Mouse (Mus musculus): ENCODE results near the gene Trim2.

Gene Trim2

DNA sequence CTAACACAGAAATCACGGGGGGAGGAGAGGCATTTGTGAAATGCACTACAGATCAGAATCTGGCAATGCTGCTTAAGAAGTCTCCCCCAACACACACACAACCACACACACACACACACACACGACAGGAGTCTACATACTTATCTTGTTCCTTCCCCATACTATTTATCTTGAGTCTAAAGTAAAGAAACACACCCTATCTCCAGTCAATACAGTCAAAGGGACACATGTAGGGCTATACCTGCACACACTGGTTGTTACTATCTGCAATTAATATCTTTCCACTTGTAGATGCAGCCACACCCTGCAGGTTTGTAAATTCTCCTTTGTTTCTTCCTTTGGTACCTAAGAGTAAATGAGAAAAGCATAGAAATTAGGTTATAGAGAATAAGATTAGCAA is 128.8 kb downstream of the Trim2 start:
- DNase-seq = no peak

DNA sequence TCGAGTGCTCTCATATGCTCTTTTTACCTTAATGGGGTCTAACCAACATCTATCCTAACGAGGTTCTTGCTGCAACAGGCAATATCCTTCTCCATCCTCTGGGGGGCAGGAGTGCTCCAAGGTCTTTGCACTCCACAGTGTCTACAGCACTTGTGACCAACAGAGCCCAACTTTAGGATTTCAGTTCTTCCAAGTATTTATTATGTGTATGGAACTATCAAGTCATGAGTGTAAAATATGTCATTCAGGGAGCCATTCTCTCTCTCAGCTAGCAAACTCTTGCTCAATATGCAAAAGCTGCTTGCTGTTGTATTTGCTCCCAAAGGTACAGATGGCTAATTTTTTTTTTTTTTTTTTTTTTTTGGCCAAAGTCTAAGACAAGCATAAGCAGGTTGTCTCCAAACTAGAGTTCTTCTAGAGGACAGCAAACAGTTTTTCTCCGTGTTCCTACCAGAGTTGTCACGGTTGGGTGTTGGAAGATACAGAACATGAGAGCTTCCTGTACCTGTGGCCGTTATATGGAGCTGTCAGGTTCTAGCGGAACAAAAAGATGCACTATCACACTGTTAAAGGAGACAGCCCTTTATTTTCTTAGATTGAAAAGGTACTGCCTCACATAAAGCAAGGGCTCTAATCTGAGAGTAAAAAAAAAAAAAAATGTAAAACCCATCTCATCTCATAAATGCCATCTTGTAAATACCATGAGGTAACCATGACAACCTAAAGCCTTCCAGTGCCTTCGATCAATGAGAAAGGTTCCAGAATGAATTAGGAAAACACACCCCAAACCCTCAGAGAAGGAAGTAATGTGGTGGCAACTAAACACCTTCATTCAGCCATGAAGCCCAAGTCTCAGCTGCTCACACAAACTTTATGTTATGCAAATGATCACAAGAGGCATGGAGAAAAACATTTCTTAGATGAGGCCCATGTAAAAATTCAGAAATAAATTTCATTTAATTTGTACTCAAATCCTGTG is 131.1 kb downstream of the Trim2 start:
- peak; percentile 84 for DNase-seq

DNA sequence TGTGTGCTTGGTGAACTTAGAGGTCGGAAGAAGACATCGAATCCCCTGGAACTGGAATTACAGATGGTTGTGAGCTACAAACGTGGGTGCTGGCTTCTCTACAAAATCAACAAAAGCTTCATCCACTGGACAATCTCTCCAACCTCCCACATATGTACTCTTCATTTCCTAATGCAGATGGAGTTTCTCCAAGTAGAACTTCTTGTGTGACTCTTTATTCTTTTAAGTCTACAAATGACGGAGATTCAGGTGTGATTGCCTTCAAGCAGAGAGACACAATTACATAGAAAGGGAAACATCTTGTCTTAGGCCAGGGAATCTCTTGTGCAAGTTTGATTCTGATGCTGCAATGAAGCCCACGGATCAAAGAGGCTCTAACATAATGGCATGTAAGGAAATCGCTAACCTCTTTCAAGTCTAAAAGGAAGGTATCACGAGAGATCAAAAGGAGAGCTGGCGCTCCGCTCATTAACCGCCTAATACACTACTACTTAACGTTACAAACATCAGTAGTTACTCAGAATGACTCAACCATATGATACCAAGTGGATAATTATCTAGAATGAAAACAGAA is 133.0 kb downstream of the Trim2 start, which contains the start of gene Gm6525:
Gm6525 (plus strand) TSS at position 524 of the 574 bp plus-strand sequence.
- DNase-seq = no peak

DNA sequence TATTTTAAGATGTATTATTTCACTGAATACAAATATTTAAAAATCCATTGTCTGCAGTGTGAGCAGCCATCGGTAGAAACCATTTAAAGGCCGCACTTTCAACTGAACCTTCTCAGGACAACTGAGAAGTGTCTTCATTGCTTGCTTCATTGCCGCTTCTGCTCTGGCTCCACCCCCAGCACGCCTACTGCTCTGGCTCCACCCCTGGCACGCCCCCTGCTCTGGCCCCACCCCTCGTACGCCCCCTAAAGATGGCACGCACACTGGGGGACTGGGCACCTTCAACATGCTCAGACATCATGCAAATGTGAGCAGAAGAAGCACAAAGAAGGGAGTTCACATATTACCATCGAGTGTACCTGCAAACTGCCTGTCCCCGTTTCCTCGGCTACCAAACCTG is 134.3 kb downstream of the Trim2 start:
- no peak for DNase-seq

DNA sequence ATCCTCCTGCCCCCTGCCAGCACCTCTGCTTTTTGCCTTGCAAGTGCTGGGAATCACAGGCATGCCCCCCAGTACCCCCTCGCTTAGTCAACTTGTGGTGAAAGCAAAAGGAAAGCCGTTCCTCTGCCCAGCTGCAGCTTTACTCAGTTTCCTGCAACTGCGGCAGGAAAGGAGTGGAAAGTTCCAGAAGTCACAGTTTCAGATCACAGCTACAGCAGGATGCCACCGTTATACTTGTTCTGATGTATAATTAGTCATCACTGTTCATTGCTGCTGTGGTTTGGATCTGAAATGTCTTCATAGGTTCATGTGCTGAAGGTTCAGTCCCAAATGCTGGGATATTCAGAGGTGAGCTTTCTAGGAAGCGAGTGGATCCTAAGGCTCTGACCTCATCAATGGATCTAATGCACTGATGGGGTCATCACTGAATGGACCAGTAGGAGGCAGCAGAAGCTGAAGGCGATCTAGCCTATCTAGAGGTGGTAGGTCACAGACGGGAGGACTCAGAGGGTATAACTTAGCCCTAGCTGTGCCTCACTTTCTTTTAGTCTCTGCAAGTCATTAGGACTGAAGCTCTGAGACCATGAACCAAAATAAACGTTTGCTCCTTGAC is 137.2 kb downstream of the Trim2 start:
- DNase-seq = no peak

DNA sequence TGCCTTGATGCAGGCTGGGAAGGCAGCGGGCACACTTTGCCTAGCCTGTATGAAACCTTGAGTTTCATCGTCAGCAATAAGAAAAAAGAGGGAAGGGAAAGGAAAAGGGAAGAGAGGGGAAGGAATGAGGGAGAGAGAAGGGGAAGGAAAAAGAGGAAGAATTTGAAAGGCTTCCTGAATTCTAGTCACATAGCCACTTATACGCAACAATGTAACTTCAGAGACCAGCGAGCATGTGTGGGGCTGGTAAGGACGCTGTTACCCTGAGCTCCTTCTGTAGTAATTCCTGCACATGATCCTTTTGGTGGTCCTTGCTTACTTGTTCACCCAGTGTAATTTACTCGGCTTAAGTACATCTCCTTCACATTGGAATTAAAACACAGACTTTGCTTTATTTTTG is 137.7 kb downstream of the Trim2 start:
- no peak for DNase-seq

DNA sequence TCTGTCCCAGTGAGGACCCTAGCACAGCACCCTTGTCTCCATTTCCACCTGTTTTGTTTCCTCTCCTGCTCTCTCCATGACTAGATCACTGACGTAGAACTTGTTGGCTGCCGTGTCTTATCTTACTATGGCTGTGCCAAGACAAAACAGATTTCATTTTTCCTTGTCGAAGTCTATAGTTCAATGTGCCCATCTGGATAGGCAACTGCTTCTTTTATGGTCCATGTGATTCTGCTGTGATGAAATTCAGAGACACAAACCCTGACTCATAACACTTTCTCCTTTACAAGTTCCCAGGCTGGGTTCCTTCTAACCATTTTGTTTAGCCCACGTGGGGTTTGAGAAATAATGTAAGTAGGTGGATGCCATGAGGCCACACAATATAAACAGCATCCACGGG is 140.6 kb downstream of the Trim2 start:
- DNase-seq = no peak

DNA sequence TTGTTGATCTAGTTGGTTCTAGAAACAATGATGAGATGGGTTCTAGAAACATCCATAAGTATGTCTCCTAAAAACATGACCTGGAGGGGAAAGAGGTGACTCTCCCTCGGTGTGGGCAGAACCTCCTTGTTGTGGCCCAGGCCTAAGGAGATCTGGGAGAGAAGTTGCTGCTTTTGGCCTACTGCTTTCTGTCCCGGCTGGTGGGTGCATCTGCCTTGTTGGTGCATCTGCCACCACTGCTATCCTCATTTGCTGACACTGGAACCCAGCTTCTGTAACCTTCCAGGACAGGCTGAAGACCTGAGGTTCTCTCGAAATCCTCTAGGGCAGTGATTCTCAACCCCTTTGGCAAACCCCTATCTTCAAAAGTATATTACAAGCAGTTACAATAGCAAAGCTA is 141.3 kb downstream of the Trim2 start:
- DNase-seq = no peak

DNA sequence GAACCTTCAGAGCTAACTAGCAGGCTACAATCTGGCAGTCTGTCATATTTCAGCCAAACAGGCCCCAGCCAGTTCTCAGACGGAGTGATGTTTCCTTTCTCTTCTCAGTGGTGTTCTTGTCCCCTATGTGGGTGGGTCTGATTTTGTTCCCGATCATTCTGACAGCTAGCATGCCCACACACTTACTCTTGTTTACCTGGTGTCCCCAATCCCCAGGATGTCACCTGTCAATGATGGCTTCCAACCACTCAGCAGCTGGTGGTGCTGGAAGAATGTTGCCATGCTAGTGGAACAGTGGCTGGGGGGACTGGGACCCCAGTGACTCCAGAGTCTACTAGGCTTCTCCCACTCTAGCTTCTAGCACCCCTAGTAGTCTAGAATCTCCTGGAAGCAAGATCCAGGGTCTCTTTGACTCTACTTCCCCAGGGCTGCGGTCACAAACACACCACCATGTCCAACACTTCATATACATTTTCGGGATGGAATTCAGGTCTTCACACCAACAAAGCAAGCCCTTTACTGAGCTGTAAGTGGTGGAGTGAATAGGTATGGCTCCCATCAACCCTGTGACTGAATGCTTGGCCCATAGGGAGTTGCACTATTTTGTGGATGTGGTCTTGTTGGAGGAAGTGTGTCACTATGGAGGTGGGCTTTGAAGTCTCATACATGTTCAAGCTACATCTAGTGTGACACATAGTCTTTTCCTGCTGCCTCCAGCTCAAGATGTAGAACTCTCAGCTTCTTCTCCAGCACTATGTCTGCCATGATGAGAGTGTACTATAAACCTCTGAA is 148.9 kb downstream of the Trim2 start:
- no peak for DNase-seq

DNA sequence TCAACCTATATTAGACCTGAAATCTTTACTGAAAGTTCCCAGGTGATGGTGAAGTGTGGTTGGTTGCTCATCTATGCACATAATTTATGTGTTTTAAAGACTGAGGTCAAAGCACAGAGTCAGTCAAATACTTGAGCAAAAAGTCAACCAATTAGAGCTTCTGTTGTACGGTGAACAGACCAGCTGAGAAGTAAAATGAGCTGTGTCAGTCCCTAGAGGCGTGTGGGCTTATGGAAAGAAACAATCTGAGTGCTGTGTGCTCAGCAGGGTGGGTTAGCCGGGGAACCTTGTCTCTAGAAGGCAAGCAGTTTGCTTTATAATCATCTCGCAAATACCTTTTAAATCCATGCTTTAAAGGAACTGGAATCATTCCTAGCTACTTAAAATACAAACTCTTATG is 149.7 kb downstream of the Trim2 start:
- no peak for DNase-seq

DNA sequence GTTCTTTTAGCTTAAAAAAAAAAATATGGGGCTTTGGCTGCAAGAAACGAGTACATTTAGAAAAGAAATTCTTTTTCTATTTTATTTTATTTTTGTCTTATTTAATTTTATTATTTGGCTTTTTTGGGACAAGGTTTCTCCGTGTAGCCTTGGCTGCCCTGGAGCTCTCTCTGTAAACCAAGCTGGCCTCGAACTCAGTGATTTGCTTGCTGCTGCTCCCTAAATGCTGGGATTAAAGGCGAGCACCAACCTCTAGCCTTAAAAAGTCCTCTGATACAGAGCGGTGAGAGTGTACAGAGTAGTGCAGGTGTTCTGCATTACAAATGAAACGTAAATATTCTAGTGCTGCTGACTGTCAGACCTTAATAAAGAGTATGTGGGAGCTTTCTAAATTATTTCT is 150.6 kb downstream of the Trim2 start:
- no peak for DNase-seq

DNA sequence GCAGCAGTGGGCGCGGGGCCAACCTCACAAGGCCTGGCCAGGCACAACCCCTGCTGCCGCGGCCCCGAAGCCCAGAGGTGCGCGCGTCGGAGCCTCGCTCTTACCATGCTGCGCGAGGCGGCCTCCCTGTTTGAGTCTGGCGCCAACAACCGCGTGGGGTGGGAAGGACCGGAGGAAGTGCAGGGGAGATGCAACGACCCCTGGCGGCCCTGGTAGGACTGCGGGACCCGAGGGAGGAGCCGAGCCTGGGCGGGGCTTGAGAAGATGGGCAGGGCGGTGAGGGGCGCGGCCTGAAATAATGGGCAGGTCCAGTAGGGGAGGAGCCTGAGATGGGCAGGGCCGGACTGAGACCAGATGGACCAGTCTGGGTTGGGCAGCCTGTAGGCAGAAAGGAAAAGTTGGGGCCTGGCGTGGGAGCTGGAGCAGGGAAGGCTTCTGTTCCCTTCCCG is 151.1 kb downstream of the Trim2 start, which contains the start of gene Mnd1:
Mnd1 (minus strand) TSS at position 229 of the 449 bp plus-strand sequence.
- DNase-seq = peak; percentile 99

DNA sequence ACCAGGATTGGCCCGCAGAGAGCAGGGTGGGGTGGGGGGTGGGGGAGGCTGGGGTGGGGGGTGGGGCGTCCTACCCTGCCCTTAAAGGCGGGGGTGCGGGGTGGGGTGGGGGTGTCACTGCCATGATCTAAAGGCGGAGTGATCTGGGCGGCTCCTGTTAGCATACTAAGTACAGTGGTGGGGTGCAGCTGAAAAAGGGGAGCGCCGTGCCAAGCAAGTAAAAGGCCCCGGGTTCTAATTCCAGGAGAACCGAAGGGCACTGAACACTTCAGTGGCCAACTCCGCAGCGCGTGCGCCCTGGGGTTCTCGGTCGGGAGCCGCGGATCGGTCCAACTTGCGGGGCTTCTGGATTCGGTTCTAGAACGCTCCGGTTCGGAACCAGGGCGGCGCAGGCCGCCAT is 151.5 kb downstream of the Trim2 start:
- DNase-seq = no peak

DNA sequence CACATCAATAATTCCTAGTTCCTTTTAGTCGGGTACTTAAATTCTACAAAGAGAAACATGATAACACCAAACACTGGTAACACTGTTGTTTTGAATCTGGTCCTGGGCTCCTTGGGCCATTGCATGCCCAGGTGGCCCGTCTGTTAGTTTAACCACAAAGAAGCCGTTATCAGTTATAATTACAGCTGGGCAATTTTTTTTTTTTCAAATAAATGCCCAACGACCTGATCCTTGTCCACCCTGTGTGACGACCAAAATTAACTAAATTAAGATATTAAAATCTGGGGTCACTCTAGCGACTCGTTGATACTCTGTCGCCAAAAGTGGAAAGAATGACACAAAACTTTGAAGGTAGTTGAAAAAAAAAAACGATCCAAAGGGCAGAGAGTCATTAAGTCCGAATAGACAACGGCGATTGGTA is 151.9 kb downstream of the Trim2 start:
- no peak for DNase-seq

DNA sequence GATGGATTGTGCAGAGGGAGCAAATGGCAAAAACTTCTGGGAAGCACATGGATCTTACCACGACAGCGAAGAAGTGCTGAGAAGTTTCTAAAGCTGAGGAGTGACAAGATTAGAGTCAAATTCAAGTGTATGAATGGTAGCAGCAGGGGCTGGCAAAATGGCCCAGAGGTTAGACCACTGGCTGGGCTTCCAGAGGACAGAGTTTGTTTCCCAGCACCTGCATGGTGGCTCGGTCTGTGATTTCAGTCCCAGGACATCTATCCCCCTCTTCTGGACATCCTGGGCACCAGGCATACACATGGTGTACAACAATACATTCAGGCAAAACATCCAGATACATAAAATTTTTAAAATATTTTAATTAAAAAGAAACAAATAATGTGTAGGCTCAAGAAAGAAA is 156.8 kb downstream of the Trim2 start:
- no peak for DNase-seq

DNA sequence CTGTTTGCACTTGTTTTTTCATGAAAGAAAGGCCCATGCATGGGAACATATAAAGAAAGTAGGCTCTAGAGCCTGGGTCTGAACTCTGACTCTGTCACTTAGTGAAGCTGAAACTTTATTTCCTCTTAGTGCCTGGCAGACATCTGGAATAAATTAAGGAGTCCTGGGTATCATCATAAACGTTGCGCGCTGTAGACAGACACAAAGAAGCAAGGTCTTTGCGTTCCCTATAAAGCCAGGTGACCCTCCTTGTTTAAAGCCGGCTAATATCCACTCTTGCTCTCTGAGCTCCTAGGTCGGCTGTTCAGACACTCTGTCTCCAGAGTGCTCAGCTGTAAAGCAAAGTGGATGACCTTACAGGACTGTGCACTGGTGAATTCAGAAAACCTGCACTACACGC is 165.7 kb downstream of the Trim2 start:
- DNase-seq = no peak

DNA sequence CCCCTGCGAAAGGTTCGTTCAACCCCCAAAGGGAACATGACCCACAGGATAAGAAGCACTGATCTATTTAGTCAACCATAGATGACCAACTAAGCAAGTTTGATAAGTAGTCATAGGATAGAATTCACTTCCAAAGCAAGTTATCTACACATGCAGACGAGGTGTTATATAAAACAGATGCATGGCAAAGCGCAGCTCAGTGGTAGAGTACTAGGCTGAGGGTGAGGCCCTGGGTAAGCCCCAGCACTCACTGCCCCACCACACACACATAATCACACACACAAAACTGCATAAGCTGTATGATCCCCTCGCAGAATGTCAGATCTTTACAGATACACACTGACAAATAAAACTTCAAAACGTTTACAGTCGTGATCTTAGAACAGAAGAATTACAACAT is 170.2 kb downstream of the Trim2 start:
- no peak for DNase-seq

DNA sequence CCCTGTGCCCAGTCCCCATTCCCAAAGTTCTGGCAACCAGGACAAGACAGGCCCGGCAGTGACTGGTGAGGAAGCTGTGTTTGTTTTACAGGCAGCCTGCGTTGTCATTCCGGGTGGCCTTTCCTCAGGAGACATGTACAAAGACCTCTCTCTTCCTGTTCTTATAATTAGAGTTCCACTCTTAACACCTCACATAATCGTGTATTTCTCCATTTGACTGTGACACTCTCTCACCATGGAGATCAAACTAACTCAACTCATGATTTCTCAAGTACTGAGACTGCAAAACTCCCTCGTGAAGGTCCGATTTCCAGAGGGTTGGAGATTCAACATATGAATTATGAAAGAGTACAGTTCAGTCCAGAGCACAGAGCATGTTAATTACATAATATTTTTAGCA is 170.7 kb downstream of the Trim2 start:
- no peak for DNase-seq

DNA sequence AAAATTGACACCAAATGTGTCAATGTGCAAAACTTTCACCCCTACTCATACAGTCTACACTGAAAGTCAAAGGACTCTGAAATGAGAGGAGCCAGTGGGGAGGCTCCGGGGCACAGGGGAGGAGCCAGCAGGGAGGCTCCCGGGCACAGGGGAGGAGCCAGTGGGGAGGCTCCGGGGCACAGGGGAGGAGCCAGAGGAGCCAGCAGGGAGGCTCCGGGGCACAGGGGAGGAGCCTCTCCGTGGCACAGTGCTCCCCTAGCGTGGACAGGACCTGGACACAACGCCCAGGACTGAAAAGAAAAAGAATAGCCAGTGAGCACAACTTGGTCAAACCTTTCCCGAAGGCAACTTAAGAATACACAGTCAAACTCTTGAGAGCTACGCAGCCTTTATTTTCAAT is 171.3 kb downstream of the Trim2 start:
- DNase-seq = peak; percentile 65

DNA sequence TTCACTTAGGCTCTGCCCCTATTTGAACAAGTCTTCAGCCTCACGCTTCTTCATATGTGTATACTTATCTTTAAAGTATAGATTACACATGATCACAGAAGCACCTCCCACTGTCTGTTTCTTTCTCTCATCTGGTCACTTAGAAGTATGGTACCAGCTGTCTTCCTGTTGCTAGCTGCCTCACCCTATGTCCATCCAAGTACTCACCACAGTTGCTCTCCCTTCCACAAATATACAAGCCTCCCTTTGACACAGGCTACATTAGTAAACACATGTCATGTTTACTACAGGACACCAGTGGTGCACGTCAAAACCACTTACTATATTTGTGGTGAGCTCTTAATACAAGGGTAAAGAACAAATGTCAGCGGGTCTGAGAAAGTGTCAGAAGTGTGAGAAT is 175.3 kb downstream of the Trim2 start:
- no peak for DNase-seq

DNA sequence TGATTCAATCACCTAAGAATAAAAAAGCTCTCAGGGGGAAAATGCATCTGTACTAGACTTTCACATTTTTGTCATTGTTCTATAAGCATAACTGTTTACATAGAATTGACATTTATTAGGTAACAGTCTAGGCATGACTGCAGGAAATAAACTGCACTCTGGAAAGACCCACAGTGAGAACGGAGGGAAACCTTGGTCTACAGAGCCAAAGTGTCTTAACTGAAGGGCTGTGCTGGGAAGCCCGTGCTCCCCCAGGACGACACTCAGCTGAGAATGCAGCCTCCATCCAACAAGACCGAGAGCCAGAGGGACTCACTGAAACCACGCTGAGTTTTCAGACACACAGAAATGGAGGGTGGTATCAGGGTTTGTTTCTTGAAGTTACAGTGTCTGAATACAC is 175.9 kb downstream of the Trim2 start:
- DNase-seq = no peak

DNA sequence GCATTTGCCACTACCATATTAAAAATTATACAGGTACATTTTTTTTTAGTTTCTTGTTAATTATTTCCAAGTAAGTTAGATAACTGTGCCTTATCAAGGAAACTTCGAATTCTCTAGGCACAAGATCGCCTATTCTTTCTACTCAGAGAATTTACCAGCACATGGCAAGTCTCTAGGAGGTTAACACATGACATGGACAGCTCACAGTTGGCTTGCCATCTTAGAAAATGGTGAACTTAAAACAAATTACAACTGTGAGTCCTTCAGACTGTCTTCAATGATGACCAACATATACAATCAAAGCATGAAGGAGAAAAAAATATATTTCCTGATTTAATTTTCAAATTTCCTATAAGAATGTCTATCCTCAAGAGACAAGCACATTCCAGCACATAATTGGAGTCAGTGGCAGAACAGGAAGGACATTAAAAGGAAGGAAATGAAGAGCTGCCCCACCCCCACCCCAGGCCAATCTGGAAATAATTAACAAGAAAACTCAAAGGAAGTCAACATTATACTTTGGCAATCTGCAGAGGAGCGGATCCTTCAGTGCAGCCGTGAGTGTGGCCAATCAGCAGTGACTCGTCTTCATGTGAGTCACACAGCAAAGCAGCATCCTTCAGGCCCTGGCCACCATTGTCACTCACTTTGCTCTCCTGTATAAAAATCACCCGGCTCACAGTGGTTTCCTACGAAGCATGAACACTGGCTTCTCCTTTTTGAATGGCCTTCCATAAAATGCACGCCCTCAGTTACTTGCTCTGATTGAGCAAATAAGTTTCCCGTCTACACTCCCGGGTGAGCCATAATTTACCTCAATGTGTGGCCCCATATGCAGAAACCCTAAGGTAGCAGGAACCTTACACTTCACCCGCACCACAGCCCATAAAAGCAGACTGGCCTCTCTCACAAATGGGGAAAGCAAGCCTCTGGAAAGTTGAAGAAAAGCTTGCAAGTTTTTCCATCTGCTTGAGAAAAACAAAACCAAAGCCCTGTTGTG is 177.5 kb downstream of the Trim2 start:
- DNase-seq = no peak

Measured in lung, postnatal 36 days (tissue).